Mouse (Mus musculus) CH12.LX (cell line): ENCODE data around the gene Kansl1l. TPM values are rescaled to one million over a fixed set of nuclear protein-coding genes. Genes with fewer than 3 reads are reported as not detected.

Experiments
- DNase-seq: peaks from one replicate; pipeline ENCODE4 v3.0.0-alpha.2; 2013; ENCODE audit errors: extremely low read depth
- H3K27ac ChIP-seq: 2 replicates; pipeline ENCODE4 v1.5.1; 2012; ENCODE audit warnings: low read depth, mild to moderate bottlenecking, control low read depth, moderate library complexity; ENCODE audit not compliant: insufficient read depth
- H3K27me3 ChIP-seq: replicated peaks from 2 replicates; pipeline ENCODE3; 2012; ENCODE audit warnings: inconsistent platforms
- H3K36me3 ChIP-seq, 2 experiments: replicated peaks in 1 of 2; 2 replicates each; pipeline versions ENCODE3 to v1.6.1; 2012; ENCODE audit warnings: inconsistent platforms in 1 of 2, low read length in 1 of 2, mild to moderate bottlenecking in 1 of 2, mixed read lengths in 1 of 2, moderate library complexity in 1 of 2; ENCODE audit not compliant: control insufficient read depth in 1 of 2, insufficient read depth in 1 of 2
- H3K4me1 ChIP-seq, 2 experiments: 2 replicates each; pipeline ENCODE4 v1.6.1; 2012; ENCODE audit warnings: inconsistent platforms in 1 of 2, moderate library complexity in 1 of 2; ENCODE audit not compliant: insufficient read depth in 2 of 2, control insufficient read depth in 1 of 2
- H3K4me2 ChIP-seq: 2 replicates; pipeline ENCODE4 v1.6.1; 2012; ENCODE audit warnings: low read depth, mild to moderate bottlenecking, control low read depth; ENCODE audit not compliant: poor library complexity, insufficient read depth, severe bottlenecking
- H3K4me3 ChIP-seq, 3 experiments: fragments of 150-350 bp in 1 of 3; sonication (generic) in 1 of 3; replicated peaks in 1 of 3; 2 replicates each; pipeline versions ENCODE3 to v1.5.1; 2011 to 2012; ENCODE audit warnings: low read depth in 2 of 3, low read length in 2 of 3, mild to moderate bottlenecking in 2 of 3, moderate library complexity in 2 of 3, control low read depth in 1 of 3, improper control_type of control experiment in 1 of 3, inconsistent platforms in 1 of 3, mixed read lengths in 1 of 3; ENCODE audit not compliant: poor library complexity in 1 of 3
- H3K79me2 ChIP-seq: replicated peaks from 2 replicates; pipeline ENCODE4 v1.6.1; 2012; ENCODE audit warnings: mild to moderate bottlenecking, moderate library complexity; ENCODE audit not compliant: control insufficient read depth, poor library complexity, insufficient read depth, severe bottlenecking; ENCODE audit errors: extremely low read depth
- H3K9ac ChIP-seq: 2 replicates; pipeline ENCODE4 v1.6.1; 2012; ENCODE audit warnings: low read depth, mild to moderate bottlenecking, control low read depth, moderate library complexity; ENCODE audit not compliant: insufficient read depth
- H3K9me3 ChIP-seq: replicated peaks from 2 replicates; pipeline ENCODE3; 2012; ENCODE audit warnings: low read length, inconsistent platforms, mixed read lengths
- BHLHE40 ChIP-seq: IDR thresholded peaks from 2 replicates; pipeline ENCODE4 v1.6.1; 2011; ENCODE audit warnings: mild to moderate bottlenecking, low read depth, low read length, improper control_type of control experiment
- CTCF ChIP-seq, 2 experiments: IDR thresholded peaks in 1 of 2; conservative IDR thresholded peaks in 1 of 2; 2 replicates each; pipeline ENCODE4 v1.5.1; 2011 to 2012; ENCODE audit warnings: low read depth in 2 of 2, low read length in 2 of 2, improper control_type of control experiment in 1 of 2, inconsistent platforms in 1 of 2, mild to moderate bottlenecking in 1 of 2, moderate library complexity in 1 of 2
- EP300 ChIP-seq: IDR thresholded peaks from 2 replicates; pipeline ENCODE4 v1.6.1; 2011; ENCODE audit warnings: low read length, improper control_type of control experiment
- GABPA ChIP-seq: IDR thresholded peaks from 2 replicates; pipeline ENCODE4 v1.6.1; 2012; ENCODE audit warnings: low read depth, low read length, improper control_type of control experiment, inconsistent platforms; ENCODE audit not compliant: insufficient replicate concordance
- HCFC1 ChIP-seq: IDR thresholded peaks from 2 replicates; pipeline ENCODE4 v1.6.1; 2012; ENCODE audit warnings: low read depth, mild to moderate bottlenecking, inconsistent platforms, low read length, improper control_type of control experiment
- JUN ChIP-seq: IDR thresholded peaks from 2 replicates; pipeline ENCODE4 v1.6.1; 2011; ENCODE audit warnings: low read depth, mild to moderate bottlenecking, low read length, improper control_type of control experiment, moderate library complexity; ENCODE audit not compliant: insufficient read depth
- KAT2A ChIP-seq: IDR thresholded peaks from 2 replicates; pipeline ENCODE4 v1.6.1; 2012; ENCODE audit warnings: low read length, improper control_type of control experiment, inconsistent platforms; ENCODE audit not compliant: insufficient replicate concordance
- MAFK ChIP-seq: IDR thresholded peaks from 2 replicates; pipeline ENCODE4 v1.6.1; 2011; ENCODE audit warnings: low read length, improper control_type of control experiment; ENCODE audit not compliant: insufficient replicate concordance
- MEF2A ChIP-seq: IDR thresholded peaks from 2 replicates; pipeline ENCODE4 v1.6.1; 2014; ENCODE audit warnings: low read depth, mild to moderate bottlenecking, inconsistent platforms, low read length, improper control_type of control experiment, borderline replicate concordance
- MXI1 ChIP-seq: IDR thresholded peaks from 2 replicates; pipeline ENCODE4 v1.6.1; 2011; ENCODE audit warnings: mild to moderate bottlenecking, low read depth, low read length, improper control_type of control experiment
- PAX5 ChIP-seq: IDR thresholded peaks from 2 replicates; pipeline ENCODE4 v1.6.1; 2012; ENCODE audit warnings: low read length, inconsistent platforms, mixed read lengths
- POLR2A ChIP-seq: IDR thresholded peaks from 2 replicates; pipeline ENCODE4 v1.6.1; 2011; ENCODE audit warnings: low read depth, mild to moderate bottlenecking, improper control_type of control experiment, low read length
- RAD21 ChIP-seq: IDR thresholded peaks from 2 replicates; pipeline ENCODE4 v1.6.1; 2011; ENCODE audit warnings: low read depth, mild to moderate bottlenecking, low read length, improper control_type of control experiment, moderate library complexity
- SIN3A ChIP-seq: IDR thresholded peaks from 2 replicates; pipeline ENCODE4 v1.6.1; 2012; ENCODE audit warnings: low read length, improper control_type of control experiment, inconsistent platforms
- TBP ChIP-seq: conservative IDR thresholded peaks from 2 replicates; pipeline ENCODE4 v1.6.1; 2011; ENCODE audit warnings: low read depth, low read length, improper control_type of control experiment
- USF2 ChIP-seq: conservative IDR thresholded peaks from 2 replicates; pipeline ENCODE4 v1.6.1; 2011; ENCODE audit warnings: low read depth, low read length, improper control_type of control experiment
- ZKSCAN1 ChIP-seq: IDR thresholded peaks from 2 replicates; pipeline ENCODE4 v1.6.1; 2012; ENCODE audit warnings: low read depth, inconsistent platforms, low read length, improper control_type of control experiment, borderline replicate concordance
- dilution Hi-C: fragments of 300-500 bp; cut with MboI; formaldehyde crosslinking; loops from 2 replicates; pipeline ENCODE4 v1.14.3; 2020; ENCODE audit warnings: low sequenced_read_pairs; ENCODE audit not compliant: extremely low pct_unique_long_range_greater_than_20kb, extremely low pct_ligation_motif_present
- in situ Hi-C: fragments of 300-500 bp; cut with MboI; formaldehyde crosslinking; loops from 3 replicates; pipeline ENCODE4 v1.14.3; 2019; ENCODE audit warnings: low sequenced_read_pairs, low pct_ligation_motif_present, low pct_unique_long_range_greater_than_20kb, mixed read lengths
- polyA plus RNA-seq: library from polyadenylated mRNA; unstranded; fragments of >175 nt; gene quantifications from 2 replicates; pipeline ENCODE4 v1.2.1, GENCODE M21; 2012; ENCODE audit warnings: low read depth; ENCODE audit not compliant: insufficient read length
- total RNA-seq, 2 experiments: library from RNA; depleted of rRNA; stranded (reverse); fragments of 300-350 nt in 1 of 2; fragments of >200 nt in 1 of 2; gene quantifications; 2 replicates each; pipeline ENCODE4 v1.2.3; 2012 to 2014

Kansl1l gene
- total and polyA plus RNA-seq, 3 experiments, result 2.8 to 6.0 (median 3.5) TPM

DNA sequence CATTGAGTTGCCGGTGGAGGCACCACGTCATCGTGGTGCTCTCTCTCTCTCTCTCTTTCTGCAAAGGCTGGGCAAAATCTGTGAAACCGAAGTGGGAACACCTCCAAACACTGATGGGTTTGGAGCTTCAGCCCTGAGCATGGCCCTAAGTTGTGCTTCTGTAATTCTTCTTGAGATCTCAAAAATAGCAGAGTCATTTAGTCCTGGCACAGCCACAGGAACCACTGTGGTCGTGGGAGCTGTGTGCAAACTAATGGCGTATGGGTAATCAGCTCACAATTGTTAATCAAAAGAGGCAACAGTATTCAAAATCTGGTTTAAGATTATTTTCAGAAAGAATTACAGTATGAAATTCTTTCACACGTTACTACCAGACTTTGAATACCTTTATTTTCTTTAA, 144.6 kb downstream of the Kansl1l start:
- H3K79me2 ChIP-seq, result no peaks in the 10 kb centered on the region
- no peak overlapping the region for H3K9ac ChIP-seq
- no peaks in the 10 kb centered on the region for H3K36me3 ChIP-seq
- TF ChIP-seq EP300 (no peak), GABPA (no peak), JUN (no peak), BHLHE40 (no peak), USF2 (no peak), MEF2A (no peak), SIN3A (no peak), TBP (no peak), MAFK (no peak), CTCF (conservative IDR thresholded peaks at IDR 0.05 in 1 of 2, IDR thresholded peaks at IDR 0.05 in 1 of 2; ENCODE audit: low read depth in 2 of 2, low read length in 2 of 2) (no peak), POLR2A (no peak), RAD21 (no peak), PAX5 (no peak), MXI1 (no peak)
- TF ChIP-seq, all 38 proteins: peak for 0
- no peak for DNase-seq
- Histone ChIP-seq H3K4me2 (no peak overlapping the region), H3K9me3 (no peaks in the 10 kb centered on the region), H3K4me1 (peaks cover 3 to 6% of the 10 kb centered on the region in 2 experiments; a peak in 1 of 4 replicates), H3K27ac (no peak overlapping the region), H3K4me3 (no peak overlapping the region), H3K27me3 (no peaks in the 10 kb centered on the region)
- dilution Hi-C loops, result no loop called here
- in situ Hi-C loops, result no loop called here

DNA sequence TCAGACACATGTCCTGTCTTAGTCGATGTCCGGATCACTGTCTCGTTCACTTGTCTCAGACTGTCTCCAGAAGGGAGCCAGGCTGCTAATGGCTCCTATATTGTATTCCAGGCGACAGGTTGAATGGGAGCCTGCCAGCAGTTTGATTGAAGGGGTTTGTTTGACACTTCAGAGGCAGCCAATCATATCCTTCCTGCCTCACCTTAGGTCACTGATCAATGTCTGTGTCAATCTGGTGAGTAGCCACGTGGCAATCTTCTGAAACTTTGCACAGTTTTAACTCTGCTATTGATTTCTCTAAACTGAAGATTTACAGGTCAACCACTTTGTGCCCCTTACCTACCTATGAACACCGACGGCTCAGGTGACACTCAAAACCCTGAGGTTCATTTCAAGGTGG, 145.9 kb downstream of the Kansl1l start:
- dilution Hi-C loops, result no loop called here
- Histone ChIP-seq H3K9ac (no peak overlapping the region), H3K27me3 (no peaks in the 10 kb centered on the region), H3K79me2 (no peaks in the 10 kb centered on the region), H3K36me3 (no peaks in the 10 kb centered on the region), H3K4me2 (no peak overlapping the region), H3K27ac (no peak overlapping the region), H3K4me1 (peaks cover 3 to 6% of the 10 kb centered on the region in 2 experiments; a peak in 1 of 4 replicates), H3K4me3 (no peak overlapping the region), H3K9me3 (no peaks in the 10 kb centered on the region)
- TF ChIP-seq ZKSCAN1, result no peak
- TF ChIP-seq HCFC1, result no peak
- no peak for TF ChIP-seq KAT2A
- in situ Hi-C loops, result no loop called here
- DNase-seq, result no peak

Other genes with a start within 250 kb of the Kansl1l start
- gene Rpe, start 116.7 kb downstream of the Kansl1l start, total RNA-seq (2012; rRNA removed), result 40.0 and 50.0 TPM in 2 replicates
- 67.5 and 82.1 TPM in 2 replicates for gene Rpe, start 116.7 kb downstream of the Kansl1l start, total RNA-seq (2014; rRNA removed)
- 48.6 and 62.4 TPM in 2 replicates for gene Rpe, start 116.7 kb downstream of the Kansl1l start, polyA plus RNA-seq
- 18.8 and 24.7 TPM in 2 replicates for gene Acadl, start 45.7 kb upstream of the Kansl1l start, total RNA-seq (2012; rRNA removed)
- 26.2 and 28.4 TPM in 2 replicates for gene Acadl, start 45.7 kb upstream of the Kansl1l start, total RNA-seq (2014; rRNA removed)
- gene Acadl, start 45.7 kb upstream of the Kansl1l start, polyA plus RNA-seq, result 58.9 and 62.6 TPM in 2 replicates
- gene Myl1, start 127.8 kb upstream of the Kansl1l start, total RNA-seq (2012; rRNA removed), result not detected in 2 replicates
- not detected in 2 replicates for gene Myl1, start 127.8 kb upstream of the Kansl1l start, total RNA-seq (2014; rRNA removed)
- gene Myl1, start 127.8 kb upstream of the Kansl1l start, polyA plus RNA-seq, result not detected in 2 replicates
- gene Lancl1, start 221.3 kb upstream of the Kansl1l start, total RNA-seq (2012; rRNA removed), result 39.7 and 52.8 TPM in 2 replicates
- 55.4 and 58.5 TPM in 2 replicates for gene Lancl1, start 221.3 kb upstream of the Kansl1l start, total RNA-seq (2014; rRNA removed)
- 35.8 and 38.9 TPM in 2 replicates for gene Lancl1, start 221.3 kb upstream of the Kansl1l start, polyA plus RNA-seq